Mouse (Mus musculus) brain, embryonic 14.5 days (tissue): ENCODE results near the gene Trak1. TPM values are rescaled to one million over a fixed set of nuclear protein-coding genes. Genes with fewer than 3 reads are reported as not detected.

Experiments
- DNase-seq: peaks from one replicate; pipeline ENCODE4 v3.0.0-alpha.2; 2011; ENCODE audit warnings: low read depth
- CTCF ChIP-seq: fragments of 200-500 bp; IDR thresholded peaks from 2 replicates; pipeline ENCODE4 v1.5.1; 2012; ENCODE audit warnings: inconsistent platforms, mild to moderate bottlenecking, moderate library complexity, borderline replicate concordance; ENCODE audit not compliant: insufficient read depth, insufficient read length; ENCODE audit errors: extremely low read depth
- POLR2A ChIP-seq: fragments of 200-500 bp; IDR thresholded peaks from 2 replicates; pipeline ENCODE4 v1.6.1; 2012; ENCODE audit warnings: mild to moderate bottlenecking, inconsistent platforms, borderline replicate concordance; ENCODE audit not compliant: poor library complexity, insufficient read depth, insufficient read length, severe bottlenecking; ENCODE audit errors: extremely low read depth
- polyA plus RNA-seq: library from polyadenylated mRNA; depleted of rRNA; stranded (reverse); fragments of >200 nt; gene quantifications from 2 replicates; pipeline ENCODE4 v1.2.3, GENCODE M21; 2012; rRNA removed

The Trak1 gene
- 59.2 and 77.7 TPM in 2 replicates for polyA plus RNA-seq

GRCm38 (mm10) chr9:121297171-121298064 lies at the start of gene Trak1:
TSS of gene Trak1 (plus strand) at chr9:121297502.
- TF ChIP-seq POLR2A (peak; percentile 97), CTCF (no peak)
- DNase-seq, result peak; percentile 79

- TF ChIP-seq CTCF, result peak; percentile 81
- no peak for TF ChIP-seq POLR2A
These were observed 49.1 kb upstream of the Trak1 start for GRCm38 (mm10) chr9:121247956-121248775.

GRCm38 (mm10) chr9:121249805-121250204 lies 47.5 kb upstream of the Trak1 start:
- DNase-seq, result no peak
- TF ChIP-seq POLR2A (no peak), CTCF (no peak)

More at GRCm38 (mm10) chr9:121247956-121248775, 49.1 kb upstream of the Trak1 start:
- DNase-seq, result peak; percentile 95

GRCm38 (mm10) chr9:121250854-121251253 lies 46.4 kb upstream of the Trak1 start:
- TF ChIP-seq POLR2A, result no peak
- no peak for TF ChIP-seq CTCF
- DNase-seq, result no peak

GRCm38 (mm10) chr9:121253983-121254382 lies 43.3 kb upstream of the Trak1 start:
- TF ChIP-seq POLR2A (no peak), CTCF (no peak)

GRCm38 (mm10) chr9:121254761-121255160 lies 42.5 kb upstream of the Trak1 start:
- no peak for TF ChIP-seq POLR2A
- no peak for TF ChIP-seq CTCF
- no peak for DNase-seq

More at GRCm38 (mm10) chr9:121253983-121254382, 43.3 kb upstream of the Trak1 start:
- no peak for DNase-seq

GRCm38 (mm10) chr9:121257106-121257505 lies 40.2 kb upstream of the Trak1 start:
- no peak for DNase-seq
- TF ChIP-seq CTCF (no peak), POLR2A (no peak)

GRCm38 (mm10) chr9:121265307-121265706 lies 32.0 kb upstream of the Trak1 start:
- DNase-seq, result no peak
- TF ChIP-seq POLR2A (no peak), CTCF (no peak)

- DNase-seq, result no peak
- TF ChIP-seq POLR2A, result no peak
- no peak for TF ChIP-seq CTCF
These were observed 26.2 kb upstream of the Trak1 start for GRCm38 (mm10) chr9:121271149-121271548.

- no peak for DNase-seq
- TF ChIP-seq CTCF (no peak), POLR2A (no peak)
These were observed 25.7 kb upstream of the Trak1 start for GRCm38 (mm10) chr9:121271561-121271960.

- TF ChIP-seq CTCF (no peak), POLR2A (no peak)
- DNase-seq, result no peak
These were observed 20.6 kb upstream of the Trak1 start for GRCm38 (mm10) chr9:121276745-121277117.
